Mouse (Mus musculus): ENCODE results near the gene Hba-a2. TPM values are rescaled to one million over a fixed set of nuclear protein-coding genes. Genes with fewer than 3 reads are reported as not detected.

Gene Hba-a2
- polyA plus RNA-seq, 1 experiment from 2014 or later: 6,415 TPM

DNA sequence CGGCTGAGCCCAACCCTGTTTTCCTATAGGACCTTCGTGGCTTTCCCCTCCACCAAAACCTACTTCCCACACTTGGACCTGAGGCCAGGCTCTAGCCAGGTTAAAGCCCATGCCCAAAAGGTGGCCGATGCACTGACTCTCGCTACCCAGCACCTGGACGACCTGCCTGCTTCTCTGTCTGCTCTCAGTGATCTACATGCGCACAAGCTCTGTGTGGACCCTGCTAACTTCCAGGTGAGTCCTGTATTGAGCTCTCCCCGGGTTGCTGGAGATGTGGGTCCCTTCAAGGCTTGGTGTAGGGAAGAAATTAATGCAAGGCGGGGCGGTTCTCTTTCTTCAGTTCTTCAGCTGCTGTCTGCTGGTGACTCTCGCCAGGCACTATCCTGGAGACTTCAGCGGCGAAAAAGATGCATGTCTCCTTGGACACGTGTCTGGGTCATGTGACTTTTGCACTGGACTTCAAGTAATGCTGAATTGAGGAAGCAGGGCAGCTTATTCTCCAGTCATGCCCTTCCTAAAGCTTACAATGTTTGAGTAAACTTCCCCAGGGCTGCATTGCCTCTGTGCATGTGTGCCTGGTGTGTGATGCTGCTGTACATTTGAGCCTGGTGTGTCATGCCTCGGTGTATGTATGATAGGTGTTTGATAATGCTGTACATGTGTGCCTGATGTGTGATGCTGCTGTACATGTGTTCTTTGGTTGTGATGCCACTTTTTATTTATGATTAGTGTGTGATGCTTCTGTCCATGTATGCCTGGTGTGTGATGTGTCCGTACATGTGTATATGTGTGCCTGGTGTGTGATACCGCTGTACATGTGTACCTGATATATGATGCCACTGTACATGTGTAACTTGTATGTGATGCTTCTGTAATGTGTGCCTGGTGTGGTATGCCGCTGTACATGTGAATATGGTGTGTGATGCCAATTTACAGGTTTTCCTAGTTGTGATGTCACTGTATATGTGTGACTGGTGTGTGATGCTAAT lies 4.3 kb downstream of the Hba-a2 start:
- Histone ChIP-seq H3K36me3 (ENCODE audit: control insufficient read depth, insufficient read depth, low read length) (no peaks in the 10 kb centered on the region), H3K27me3 (ENCODE audit: control insufficient read depth, insufficient read depth, low read length) (no peaks in the 10 kb centered on the region), H3K4me1 (ENCODE audit: control insufficient read depth, insufficient read depth, low read length) (no peaks in the 10 kb centered on the region), H3K4me2 (replicated peaks; ENCODE audit: low read depth, low read length) (peak overlapping the region; percentile 14; the same call in 1 of the 2 replicates), H3K4me3 (ENCODE audit: low read depth, low read length) (no peak overlapping the region), H3K27ac (ENCODE audit: low read length) (no peak overlapping the region), H3K9me3 (ENCODE audit: control insufficient read depth, low read depth, low read length) (no peaks in the 10 kb centered on the region), H3K9ac (replicated peaks; ENCODE audit: low read depth, low read length) (no peak overlapping the region)
- 52% methylated on average over 14 of the region's 17 CpGs for WGBS
- no peak for ATAC-seq (ENCODE audit: insufficient number of reproducible peaks, insufficient read depth, low FRiP score, low read depth)

- H3K27ac ChIP-seq (ENCODE audit: low read length): no peak overlapping the region
- H3K4me2 ChIP-seq (replicated peaks; ENCODE audit: low read depth, low read length): no peak overlapping the region
- no peak overlapping the region for H3K4me3 ChIP-seq (ENCODE audit: low read depth, low read length)
- no peaks in the 10 kb centered on the region for H3K36me3 ChIP-seq (ENCODE audit: control insufficient read depth, insufficient read depth, low read length)
- no peak for ATAC-seq (ENCODE audit: insufficient number of reproducible peaks, insufficient read depth, low FRiP score, low read depth)
- 72% methylated on average over 1 of the region's 1 CpGs for WGBS
- no peaks in the 10 kb centered on the region for H3K27me3 ChIP-seq (ENCODE audit: control insufficient read depth, insufficient read depth, low read length)
- no peak overlapping the region for H3K9ac ChIP-seq (replicated peaks; ENCODE audit: low read depth, low read length)
- no peaks in the 10 kb centered on the region for H3K9me3 ChIP-seq (ENCODE audit: control insufficient read depth, low read depth, low read length)
- H3K4me1 ChIP-seq (ENCODE audit: control insufficient read depth, insufficient read depth, low read length): no peaks in the 10 kb centered on the region
These were observed 5.2 kb downstream of the Hba-a2 start for GRCm38 (mm10) chr11:32301506-32301905.

GRCm38 (mm10) chr11:32302824-32303419 lies 6.6 kb downstream of the Hba-a2 start:
- WGBS: 42% methylated on average over 2 of the region's 2 CpGs
- no peaks in the 10 kb centered on the region for H3K36me3 ChIP-seq (ENCODE audit: control insufficient read depth, insufficient read depth, low read length)
- no peak overlapping the region for H3K27ac ChIP-seq (ENCODE audit: low read length)
- no peaks in the 10 kb centered on the region for H3K9me3 ChIP-seq (ENCODE audit: control insufficient read depth, low read depth, low read length)
- H3K4me2 ChIP-seq (replicated peaks; ENCODE audit: low read depth, low read length): no peak overlapping the region
- H3K4me3 ChIP-seq (ENCODE audit: low read depth, low read length): no peak overlapping the region
- H3K4me1 ChIP-seq (ENCODE audit: control insufficient read depth, insufficient read depth, low read length): 0 out of 2 replicates have a peak, but pooled peaks cover 3% of the 10 kb centered on the region
- no peak for ATAC-seq (ENCODE audit: insufficient number of reproducible peaks, insufficient read depth, low FRiP score, low read depth)
- no peaks in the 10 kb centered on the region for H3K27me3 ChIP-seq (ENCODE audit: control insufficient read depth, insufficient read depth, low read length)
- H3K9ac ChIP-seq (replicated peaks; ENCODE audit: low read depth, low read length): no peak overlapping the region

DNA sequence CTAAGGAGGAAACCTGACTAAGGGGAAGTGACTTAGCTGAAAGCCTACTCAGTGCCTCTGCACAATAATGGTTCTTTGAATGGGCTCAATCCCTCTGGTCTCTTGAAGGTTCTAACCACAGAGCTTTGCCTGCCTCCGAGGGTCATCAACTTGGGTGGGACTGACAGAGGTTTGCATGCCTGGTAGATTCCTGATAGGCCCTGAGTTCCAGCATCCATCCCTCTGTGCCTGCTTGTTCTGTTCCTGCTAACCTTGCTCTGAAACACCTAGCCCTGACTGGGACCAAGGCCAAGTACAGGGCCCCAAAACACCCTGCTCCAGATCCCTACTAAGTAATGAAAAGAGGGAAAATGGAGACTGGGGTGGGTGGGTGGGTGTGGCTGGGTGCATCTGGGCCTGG lies 7.2 kb downstream of the Hba-a2 start:
- Histone ChIP-seq H3K27ac (ENCODE audit: low read length) (no peak overlapping the region), H3K9me3 (ENCODE audit: control insufficient read depth, low read depth, low read length) (no peaks in the 10 kb centered on the region), H3K27me3 (ENCODE audit: control insufficient read depth, insufficient read depth, low read length) (no peaks in the 10 kb centered on the region), H3K9ac (replicated peaks; ENCODE audit: low read depth, low read length) (no peak overlapping the region), H3K4me1 (ENCODE audit: control insufficient read depth, insufficient read depth, low read length) (0 out of 2 replicates have a peak, but pooled peaks cover 3% of the 10 kb centered on the region), H3K4me3 (ENCODE audit: low read depth, low read length) (no peak overlapping the region), H3K36me3 (ENCODE audit: control insufficient read depth, insufficient read depth, low read length) (no peaks in the 10 kb centered on the region), H3K4me2 (replicated peaks; ENCODE audit: low read depth, low read length) (no peak overlapping the region)
- 75% methylated on average over 1 of the region's 1 CpGs for WGBS
- ATAC-seq (ENCODE audit: insufficient number of reproducible peaks, insufficient read depth, low FRiP score, low read depth): no peak

- Histone ChIP-seq H3K27ac (ENCODE audit: low read length) (no peak overlapping the region), H3K9me3 (ENCODE audit: control insufficient read depth, low read depth, low read length) (no peaks in the 10 kb centered on the region), H3K27me3 (ENCODE audit: control insufficient read depth, insufficient read depth, low read length) (no peaks in the 10 kb centered on the region), H3K4me2 (replicated peaks; ENCODE audit: low read depth, low read length) (no peak overlapping the region), H3K36me3 (ENCODE audit: control insufficient read depth, insufficient read depth, low read length) (no peaks in the 10 kb centered on the region), H3K4me1 (ENCODE audit: control insufficient read depth, insufficient read depth, low read length) (0 out of 2 replicates have a peak, but pooled peaks cover 3% of the 10 kb centered on the region), H3K4me3 (ENCODE audit: low read depth, low read length) (no peak overlapping the region), H3K9ac (replicated peaks; ENCODE audit: low read depth, low read length) (no peak overlapping the region)
- ATAC-seq (ENCODE audit: insufficient number of reproducible peaks, insufficient read depth, low FRiP score, low read depth): no peak
- 88% methylated on average over 1 of the region's 1 CpGs for WGBS
These were observed 10.7 kb downstream of the Hba-a2 start for GRCm38 (mm10) chr11:32307006-32307405.

DNA sequence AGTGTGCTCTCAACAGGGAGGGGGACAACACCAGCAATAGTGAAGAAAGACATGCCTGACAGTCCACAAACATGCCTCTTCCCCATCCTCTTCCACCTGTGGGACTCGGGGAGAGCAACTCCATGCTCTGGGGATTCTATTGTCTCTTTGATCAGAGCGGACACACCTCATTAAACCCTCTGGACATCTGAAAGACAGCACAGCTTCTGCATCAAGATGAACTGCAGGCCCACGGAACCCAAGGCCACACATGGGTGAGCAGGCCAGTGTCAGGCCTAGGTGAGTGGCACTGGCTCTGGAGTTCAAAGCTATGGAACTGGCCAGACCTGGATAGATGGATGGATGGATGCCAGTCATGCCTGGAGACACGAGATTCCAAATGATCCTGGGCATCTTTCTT lies 13.2 kb downstream of the Hba-a2 start:
- peaks cover 3% of the 10 kb centered on the region; the same call in 1 of the 2 replicates for H3K4me1 ChIP-seq (ENCODE audit: control insufficient read depth, insufficient read depth, low read length)
- H3K27me3 ChIP-seq (ENCODE audit: control insufficient read depth, insufficient read depth, low read length): no peaks in the 10 kb centered on the region
- no peak for ATAC-seq (ENCODE audit: insufficient number of reproducible peaks, insufficient read depth, low FRiP score, low read depth)
- H3K4me3 ChIP-seq (ENCODE audit: low read depth, low read length): no peak overlapping the region
- H3K4me2 ChIP-seq (replicated peaks; ENCODE audit: low read depth, low read length): no peak overlapping the region
- H3K36me3 ChIP-seq (ENCODE audit: control insufficient read depth, insufficient read depth, low read length): no peaks in the 10 kb centered on the region
- H3K27ac ChIP-seq (ENCODE audit: low read length): no peak overlapping the region
- no peak overlapping the region for H3K9ac ChIP-seq (replicated peaks; ENCODE audit: low read depth, low read length)
- WGBS: 72% methylated on average over 4 of the region's 4 CpGs
- no peaks in the 10 kb centered on the region for H3K9me3 ChIP-seq (ENCODE audit: control insufficient read depth, low read depth, low read length)

GRCm38 (mm10) chr11:32309928-32310327 lies 13.6 kb downstream of the Hba-a2 start:
- no peak for ATAC-seq (ENCODE audit: insufficient number of reproducible peaks, insufficient read depth, low FRiP score, low read depth)

GRCm38 (mm10) chr11:32316009-32316408 lies 19.7 kb downstream of the Hba-a2 start:
- Histone ChIP-seq H3K4me1 (ENCODE audit: control insufficient read depth, insufficient read depth, low read length) (no peaks in the 10 kb centered on the region; the same call in 1 of the 2 replicates), H3K27me3 (ENCODE audit: control insufficient read depth, insufficient read depth, low read length) (no peaks in the 10 kb centered on the region), H3K4me3 (ENCODE audit: low read depth, low read length) (no peak overlapping the region), H3K9ac (replicated peaks; ENCODE audit: low read depth, low read length) (no peak overlapping the region), H3K27ac (ENCODE audit: low read length) (no peak overlapping the region), H3K36me3 (ENCODE audit: control insufficient read depth, insufficient read depth, low read length) (no peaks in the 10 kb centered on the region), H3K9me3 (ENCODE audit: control insufficient read depth, low read depth, low read length) (no peaks in the 10 kb centered on the region), H3K4me2 (replicated peaks; ENCODE audit: low read depth, low read length) (no peak overlapping the region)
- whole genome bisulfite sequencing: 85% methylated on average over 3 of the region's 3 CpGs
- no peak for ATAC-seq (ENCODE audit: insufficient number of reproducible peaks, insufficient read depth, low FRiP score, low read depth)

More at GRCm38 (mm10) chr11:32309928-32310327, 13.6 kb downstream of the Hba-a2 start:
- WGBS: 58% methylated on average over 3 of the region's 3 CpGs
- Histone ChIP-seq H3K27ac (ENCODE audit: low read length) (no peak overlapping the region), H3K9me3 (ENCODE audit: control insufficient read depth, low read depth, low read length) (no peaks in the 10 kb centered on the region), H3K9ac (replicated peaks; ENCODE audit: low read depth, low read length) (no peak overlapping the region), H3K4me3 (ENCODE audit: low read depth, low read length) (no peak overlapping the region), H3K4me2 (replicated peaks; ENCODE audit: low read depth, low read length) (no peak overlapping the region), H3K27me3 (ENCODE audit: control insufficient read depth, insufficient read depth, low read length) (no peaks in the 10 kb centered on the region), H3K4me1 (ENCODE audit: control insufficient read depth, insufficient read depth, low read length) (peaks cover 3% of the 10 kb centered on the region; the same call in 1 of the 2 replicates), H3K36me3 (ENCODE audit: control insufficient read depth, insufficient read depth, low read length) (no peaks in the 10 kb centered on the region)

Measured in stomach, embryonic 14.5 days (tissue).